Mouse (Mus musculus): ENCODE measurements at regions not wholly inside any gene's neighbourhood (a gene's known extent, or its start where the extent isn't known, plus 50 kb on each side); places are given as distances from the start of the nearest gene placed in this dataset.

GRCm38 (mm10) chr13:57325306-57325925, 429.6 kb upstream of the Trpc7 start:
- H3K27ac ChIP-seq (ENCODE audit: insufficient read depth, low read depth, low read length), result no peak overlapping the region
- no peaks in the 10 kb centered on the region for H3K4me1 ChIP-seq (ENCODE audit: control insufficient read depth, insufficient read depth, low read length)
- no peak for TF ChIP-seq CTCF (IDR thresholded peaks at IDR 0.05; ENCODE audit: low read depth, low read length)
- TF ChIP-seq POLR2A (IDR thresholded peaks at IDR 0.05; ENCODE audit: borderline replicate concordance, low read depth, low read length), result no peak
- H3K4me3 ChIP-seq (ENCODE audit: insufficient read depth, low read length), result no peak overlapping the region

GRCm38 (mm10) chr13:57316211-57317005, 420.6 kb upstream of the Trpc7 start:
- no peak overlapping the region for H3K4me3 ChIP-seq (ENCODE audit: insufficient read depth, low read length)
- H3K4me1 ChIP-seq (ENCODE audit: control insufficient read depth, insufficient read depth, low read length), result no peaks in the 10 kb centered on the region
- no peak overlapping the region for H3K27ac ChIP-seq (ENCODE audit: insufficient read depth, low read depth, low read length)
- TF ChIP-seq POLR2A (IDR thresholded peaks at IDR 0.05; ENCODE audit: borderline replicate concordance, low read depth, low read length) (no peak), CTCF (IDR thresholded peaks at IDR 0.05; ENCODE audit: low read depth, low read length) (no peak)

- TF ChIP-seq POLR2A (IDR thresholded peaks at IDR 0.05; ENCODE audit: borderline replicate concordance, low read depth, low read length) (no peak), CTCF (IDR thresholded peaks at IDR 0.05; ENCODE audit: low read depth, low read length) (no peak)
- Histone ChIP-seq H3K4me3 (ENCODE audit: insufficient read depth, low read length) (no peak overlapping the region), H3K4me1 (ENCODE audit: control insufficient read depth, insufficient read depth, low read length) (no peaks in the 10 kb centered on the region), H3K27ac (ENCODE audit: insufficient read depth, low read depth, low read length) (no peak overlapping the region)
These were observed 418.7 kb upstream of the Trpc7 start for GRCm38 (mm10) chr13:57314512-57314911.

GRCm38 (mm10) chr13:57313731-57314130, 417.9 kb upstream of the Trpc7 start:
- H3K4me3 ChIP-seq (ENCODE audit: insufficient read depth, low read length), result no peak overlapping the region
- no peaks in the 10 kb centered on the region for H3K4me1 ChIP-seq (ENCODE audit: control insufficient read depth, insufficient read depth, low read length)
- H3K27ac ChIP-seq (ENCODE audit: insufficient read depth, low read depth, low read length), result no peak overlapping the region
- TF ChIP-seq POLR2A (IDR thresholded peaks at IDR 0.05; ENCODE audit: borderline replicate concordance, low read depth, low read length) (no peak), CTCF (IDR thresholded peaks at IDR 0.05; ENCODE audit: low read depth, low read length) (no peak)

- Histone ChIP-seq H3K4me3 (ENCODE audit: insufficient read depth, low read length) (no peak overlapping the region), H3K27ac (ENCODE audit: insufficient read depth, low read depth, low read length) (no peak overlapping the region), H3K4me1 (ENCODE audit: control insufficient read depth, insufficient read depth, low read length) (no peaks in the 10 kb centered on the region)
- no peak for TF ChIP-seq POLR2A (IDR thresholded peaks at IDR 0.05; ENCODE audit: borderline replicate concordance, low read depth, low read length)
- TF ChIP-seq CTCF (IDR thresholded peaks at IDR 0.05; ENCODE audit: low read depth, low read length), result no peak
These were observed 415.4 kb upstream of the Trpc7 start for GRCm38 (mm10) chr13:57311235-57311634.

GRCm38 (mm10) chr13:57309618-57310017, 413.8 kb upstream of the Trpc7 start:
- H3K4me1 ChIP-seq (ENCODE audit: control insufficient read depth, insufficient read depth, low read length), result no peaks in the 10 kb centered on the region
- TF ChIP-seq POLR2A (IDR thresholded peaks at IDR 0.05; ENCODE audit: borderline replicate concordance, low read depth, low read length), result no peak
- no peak for TF ChIP-seq CTCF (IDR thresholded peaks at IDR 0.05; ENCODE audit: low read depth, low read length)
- H3K4me3 ChIP-seq (ENCODE audit: insufficient read depth, low read length), result no peak overlapping the region
- no peak overlapping the region for H3K27ac ChIP-seq (ENCODE audit: insufficient read depth, low read depth, low read length)

- H3K4me1 ChIP-seq (ENCODE audit: control insufficient read depth, insufficient read depth, low read length), result no peaks in the 10 kb centered on the region
- TF ChIP-seq POLR2A (IDR thresholded peaks at IDR 0.05; ENCODE audit: borderline replicate concordance, low read depth, low read length) (no peak), CTCF (IDR thresholded peaks at IDR 0.05; ENCODE audit: low read depth, low read length) (no peak)
- no peak overlapping the region for H3K4me3 ChIP-seq (ENCODE audit: insufficient read depth, low read length)
- H3K27ac ChIP-seq (ENCODE audit: insufficient read depth, low read depth, low read length), result no peak overlapping the region
These were observed 412.4 kb upstream of the Trpc7 start for GRCm38 (mm10) chr13:57307971-57308903.

- Histone ChIP-seq H3K4me3 (ENCODE audit: insufficient read depth, low read length) (no peak overlapping the region), H3K27ac (ENCODE audit: insufficient read depth, low read depth, low read length) (no peak overlapping the region), H3K4me1 (ENCODE audit: control insufficient read depth, insufficient read depth, low read length) (no peaks in the 10 kb centered on the region)
- TF ChIP-seq POLR2A (IDR thresholded peaks at IDR 0.05; ENCODE audit: borderline replicate concordance, low read depth, low read length) (no peak), CTCF (IDR thresholded peaks at IDR 0.05; ENCODE audit: low read depth, low read length) (no peak)
These were observed 409.8 kb upstream of the Trpc7 start for GRCm38 (mm10) chr13:57305586-57305985.

GRCm38 (mm10) chr13:57303805-57304204, 408.0 kb upstream of the Trpc7 start:
- H3K4me1 ChIP-seq (ENCODE audit: control insufficient read depth, insufficient read depth, low read length), result no peaks in the 10 kb centered on the region
- TF ChIP-seq CTCF (IDR thresholded peaks at IDR 0.05; ENCODE audit: low read depth, low read length), result no peak
- TF ChIP-seq POLR2A (IDR thresholded peaks at IDR 0.05; ENCODE audit: borderline replicate concordance, low read depth, low read length), result no peak
- no peak overlapping the region for H3K27ac ChIP-seq (ENCODE audit: insufficient read depth, low read depth, low read length)
- H3K4me3 ChIP-seq (ENCODE audit: insufficient read depth, low read length), result no peak overlapping the region

Measured in bone marrow macrophage, adult 2 months (primary cell).